Mouse (Mus musculus) embryonic facial prominence, embryonic 11.5 days (tissue): ENCODE results near the gene Hint1. TPM values are rescaled to one million over a fixed set of nuclear protein-coding genes. Genes with fewer than 3 reads are reported as not detected.
"Not testable (repeated sequence)": the region's sequence is repeated elsewhere in the genome, so short reads cannot be mapped to it uniquely, and the experiment has no call there.

ENCODE experiments used
- ATAC-seq: fragments of 200-750 bp; cut with Nextera tagmentation; replicated peaks from 2 replicates; pipeline ENCODE4 v1.8.0; 2017; ENCODE audit warnings: low read depth; ENCODE audit not compliant: insufficient number of reproducible peaks, low FRiP score, low TSS enrichment
- DNase-seq: peaks from one replicate; pipeline ENCODE4 v3.0.0-alpha.2; 2015; ENCODE audit warnings: low spot score
- H3K27ac ChIP-seq: fragments of 300-500 bp; sonication (generic); replicated peaks from 2 replicates; pipeline ENCODE4 v1.5.1; 2014; ENCODE audit warnings: mild to moderate bottlenecking, low read depth, low read length, control low read depth
- H3K27me3 ChIP-seq: fragments of 300-500 bp; sonication (generic); 2 replicates; pipeline ENCODE4 v1.6.1; 2014; ENCODE audit warnings: mild to moderate bottlenecking, low read length, moderate library complexity, mixed read lengths; ENCODE audit not compliant: control insufficient read depth, insufficient read depth
- H3K36me3 ChIP-seq: fragments of 300-500 bp; sonication (generic); replicated peaks from 2 replicates; pipeline ENCODE4 v1.6.1; 2014; ENCODE audit warnings: low read depth, mild to moderate bottlenecking, low read length, moderate library complexity, mixed read lengths; ENCODE audit not compliant: control insufficient read depth, insufficient read depth
- H3K4me1 ChIP-seq: fragments of 300-500 bp; sonication (generic); 2 replicates; pipeline ENCODE4 v1.6.1; 2014; ENCODE audit warnings: low read length, mixed read lengths; ENCODE audit not compliant: control insufficient read depth, insufficient read depth
- H3K4me2 ChIP-seq: fragments of 300-500 bp; sonication (generic); 2 replicates; pipeline ENCODE4 v1.6.1; 2014; ENCODE audit warnings: low read depth, mild to moderate bottlenecking, control low read depth, low read length, moderate library complexity
- H3K4me3 ChIP-seq: fragments of 300-500 bp; sonication (generic); 2 replicates; pipeline ENCODE4 v1.5.1; 2014; ENCODE audit warnings: low read depth, low read length, control low read depth
- H3K9ac ChIP-seq: fragments of 300-500 bp; sonication (generic); replicated peaks from 2 replicates; pipeline ENCODE4 v1.6.1; 2014; ENCODE audit warnings: mild to moderate bottlenecking, control low read depth, low read length
- H3K9me3 ChIP-seq: fragments of 300-500 bp; sonication (generic); replicated peaks from 2 replicates; pipeline ENCODE4 v1.6.1; 2016; ENCODE audit warnings: mild to moderate bottlenecking, low read length, inconsistent platforms, mixed read lengths; ENCODE audit not compliant: control insufficient read depth
- WGBS: fragments of 180-500 bp; shearing (Covaris S2); extraction: QIAGEN DNeasy Blood & Tissue Kit; methylation state at CpG from one replicate; pipeline ENCODE4 v1.1.7; 2014; 5-methylcytosine and 5-hydroxymethylcytosine counted together
- polyA plus RNA-seq: library from polyadenylated mRNA; unstranded; fragments of >200 nt; fragmentation: Nextera tagmentation; extraction: Ambion mirVana; gene quantifications from 2 replicates; pipeline ENCODE4 v1.2.1, GENCODE M21; 2014

The Hint1 gene
- polyA plus RNA-seq, 1 experiment from 2014 or later: 720 TPM

DNA sequence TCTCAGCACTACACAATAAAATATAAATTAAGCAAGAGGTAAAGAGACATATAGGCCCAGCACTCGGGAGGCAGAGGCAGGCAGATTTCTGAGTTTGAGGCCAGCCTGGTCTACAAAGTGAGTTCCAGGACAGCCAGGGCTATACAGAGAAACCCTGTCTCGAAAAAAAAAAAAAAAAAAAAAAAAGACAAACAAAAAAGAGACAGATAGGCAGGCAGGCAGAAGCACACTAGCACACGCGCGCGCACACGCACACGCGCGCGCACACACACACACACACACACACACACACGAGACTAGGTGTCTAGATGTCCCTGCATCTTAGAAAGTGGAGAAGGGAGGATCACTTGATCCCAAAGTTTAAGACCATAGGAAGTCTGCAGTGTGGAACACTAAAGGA, 7.3 kb upstream of the Hint1 start:
- DNase-seq, H3K36me3 ChIP-seq, H3K9ac ChIP-seq, ATAC-seq, H3K4me1 ChIP-seq, H3K27ac ChIP-seq, H3K27me3 ChIP-seq, H3K4me2 ChIP-seq, H3K9me3 ChIP-seq, H3K4me3 ChIP-seq: not testable (repeated sequence)
- WGBS: 96% methylated on average over 11 of the region's 12 CpGs

GRCm38 (mm10) chr11:54859322-54860165, 6.6 kb upstream of the Hint1 start:
- no peaks in the 10 kb centered on the region for H3K27me3 ChIP-seq
- DNase-seq (peak; percentile 67), ATAC-seq (no peak)
- no peak overlapping the region for H3K27ac ChIP-seq
- WGBS: 30% methylated on average over 11 of the region's 11 CpGs
- no peaks in the 10 kb centered on the region for H3K9me3 ChIP-seq
- peak overlapping the region; percentile 67 for H3K4me3 ChIP-seq
- H3K36me3 ChIP-seq: no peaks in the 10 kb centered on the region
- peak overlapping the region; percentile 68 for H3K4me2 ChIP-seq
- H3K4me1 ChIP-seq: no peaks in the 10 kb centered on the region
- peak overlapping the region; percentile 64 for H3K9ac ChIP-seq

DNA sequence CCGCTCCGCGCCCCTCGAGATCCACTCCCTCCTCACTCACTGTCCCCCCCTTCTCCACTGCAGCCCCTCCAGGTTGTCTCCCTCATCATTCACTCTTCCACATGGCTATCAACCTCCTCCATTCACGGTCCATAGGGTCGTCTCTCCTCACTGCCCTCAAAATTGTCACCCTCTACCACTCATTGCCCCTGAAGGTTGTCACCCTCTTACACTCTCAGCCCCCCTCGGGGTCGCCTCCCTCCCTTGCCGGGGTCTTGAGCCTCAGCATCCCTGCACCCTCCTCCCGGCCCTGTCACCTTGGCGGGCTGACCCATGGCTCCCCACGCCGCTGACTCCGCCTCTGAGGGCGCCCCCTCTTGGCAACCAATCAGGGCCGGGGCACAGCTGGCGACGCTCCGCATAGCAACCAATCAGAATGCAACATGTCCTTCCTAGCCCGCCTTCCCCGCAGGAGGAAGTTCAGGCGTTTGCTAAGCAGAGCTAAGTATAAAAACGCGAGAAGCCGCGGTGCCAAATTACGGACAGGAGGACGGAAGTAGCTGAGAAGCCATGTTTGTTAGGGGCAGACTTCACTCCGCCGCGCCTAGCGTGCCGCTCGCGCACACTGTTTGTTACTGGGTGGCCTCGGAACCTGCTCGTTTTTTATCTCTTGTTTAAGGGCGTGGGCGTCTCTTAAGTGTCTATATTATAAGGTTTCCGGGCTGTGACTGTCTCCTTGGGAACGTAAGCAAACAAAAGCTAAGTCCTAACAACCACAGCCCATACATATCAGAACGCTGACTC, 5.7 kb upstream of the Hint1 start, which contains the start of gene Lyrm7:
TSS of gene Lyrm7 (minus strand) at position 661 of the 783 bp plus-strand sequence.
- DNase-seq (peak; percentile 97), ATAC-seq (peak; percentile 97)
- peak within 1 kb of the TSS; percentile 78 for H3K27ac ChIP-seq
- under 1% methylated on average over 42 of the region's 42 CpGs for WGBS
- no peaks in the 10 kb centered on the region for H3K36me3 ChIP-seq
- H3K9me3 ChIP-seq: no peaks in the 10 kb centered on the region
- H3K27me3 ChIP-seq: no peaks in the 10 kb centered on the region
- peak within 1 kb of the TSS; percentile 68 for H3K4me2 ChIP-seq
- peak within 1 kb of the TSS; percentile 67 for H3K4me3 ChIP-seq
- peak within 1 kb of the TSS; percentile 81 for H3K9ac ChIP-seq
- no peaks in the 10 kb centered on the region for H3K4me1 ChIP-seq

DNA sequence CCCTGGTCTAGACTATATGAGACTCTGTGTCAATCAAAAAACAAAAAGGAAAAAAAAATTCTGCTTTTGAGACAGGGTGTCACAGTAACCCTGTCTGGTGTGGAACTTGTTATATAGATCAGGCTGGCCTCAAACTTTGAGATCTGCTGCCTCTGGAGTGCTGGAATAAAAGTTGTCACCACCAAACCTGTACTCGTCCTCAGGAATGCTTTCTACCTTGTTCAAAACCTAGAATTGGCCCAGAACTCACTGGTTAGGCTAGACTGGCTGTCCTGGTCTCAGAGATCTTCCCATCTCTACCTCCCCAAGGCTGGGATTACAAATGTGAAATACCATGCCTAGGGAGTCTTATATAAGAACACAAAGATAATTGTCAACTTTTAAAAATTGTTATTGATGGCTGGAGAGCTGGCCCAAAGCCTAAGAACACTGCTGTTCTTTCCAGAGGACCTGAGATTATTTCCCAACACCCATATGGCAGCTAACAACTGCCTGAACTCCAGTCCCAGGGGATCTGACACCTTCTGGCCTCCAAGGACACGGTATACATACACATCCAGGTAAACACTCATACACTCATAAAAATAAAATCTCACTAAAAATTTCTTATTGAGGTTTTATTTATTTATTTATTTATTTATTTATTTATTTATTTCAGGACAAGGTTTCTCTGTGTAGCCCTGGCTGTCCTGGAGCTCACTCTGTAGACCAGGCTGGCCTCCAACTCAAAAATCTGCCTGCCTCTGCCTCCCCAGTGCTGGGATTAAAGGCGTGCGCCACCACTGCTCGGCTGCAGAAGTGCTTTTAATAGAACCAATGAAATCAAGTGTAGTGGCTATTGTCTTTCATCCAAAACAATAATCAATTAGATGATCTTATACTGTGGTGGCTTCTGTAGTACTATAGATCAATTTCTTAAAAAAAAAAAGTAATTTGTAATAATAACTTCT, 4.4 kb upstream of the Hint1 start:
- H3K36me3 ChIP-seq: no peaks in the 10 kb centered on the region
- no peaks in the 10 kb centered on the region for H3K27me3 ChIP-seq
- DNase-seq: no peak
- no peak overlapping the region for H3K4me3 ChIP-seq
- WGBS: 89% methylated on average over 5 of the region's 5 CpGs
- no peak overlapping the region for H3K4me2 ChIP-seq
- H3K27ac ChIP-seq: no peak overlapping the region
- H3K9ac ChIP-seq: no peak overlapping the region
- no peaks in the 10 kb centered on the region for H3K9me3 ChIP-seq
- H3K4me1 ChIP-seq: no peaks in the 10 kb centered on the region
- no peak for ATAC-seq

DNA sequence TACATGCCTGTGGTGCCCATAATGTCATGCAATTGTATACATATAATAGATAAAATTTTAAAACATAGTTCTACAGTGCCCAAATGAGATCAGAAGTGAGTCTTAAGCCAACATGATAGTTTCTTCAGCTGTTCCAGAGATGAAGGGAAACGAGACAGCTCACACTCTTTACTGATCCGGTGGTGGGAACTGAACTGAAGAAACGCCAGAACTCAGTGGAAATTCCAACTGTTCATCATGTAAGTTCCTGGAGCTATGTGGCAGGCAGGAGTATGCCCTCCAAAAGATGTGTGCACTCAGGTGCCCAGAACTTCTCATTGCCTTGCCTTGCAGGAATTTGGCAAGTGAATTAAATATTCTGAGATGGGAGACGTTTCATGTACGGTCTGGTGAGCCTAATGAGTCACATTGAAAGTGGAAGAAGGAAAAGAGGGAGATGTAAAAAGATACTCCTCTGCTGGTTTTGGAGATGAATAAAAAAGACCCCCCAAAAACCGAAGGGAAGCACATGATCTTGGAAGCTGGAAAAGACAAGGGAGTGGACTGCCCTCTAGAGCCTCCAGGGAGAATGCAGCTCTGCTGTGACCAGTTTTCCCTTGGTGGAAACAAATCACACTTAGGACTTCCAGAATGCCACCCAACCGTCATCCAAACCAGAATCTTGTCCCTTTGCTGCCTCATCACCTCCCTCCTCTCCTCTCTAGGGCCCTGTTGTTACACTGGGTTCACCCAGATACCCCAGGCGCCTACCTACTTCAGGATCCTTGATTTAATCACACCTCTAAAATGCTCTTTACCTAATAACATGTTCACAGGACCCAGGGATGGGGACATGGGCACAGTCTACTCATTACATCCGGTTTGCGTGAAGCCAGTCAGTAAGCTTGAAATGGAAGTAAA, 3.3 kb upstream of the Hint1 start:
- ATAC-seq (no peak), DNase-seq (peak; percentile 76)
- Histone ChIP-seq H3K9ac (no peak overlapping the region; the same call in 1 of the 2 replicates), H3K4me2 (no peak overlapping the region), H3K4me1 (no peaks in the 10 kb centered on the region), H3K27ac (no peak overlapping the region), H3K4me3 (no peak overlapping the region), H3K9me3 (no peaks in the 10 kb centered on the region), H3K27me3 (no peaks in the 10 kb centered on the region), H3K36me3 (no peaks in the 10 kb centered on the region)
- 44% methylated on average over 10 of the region's 10 CpGs for WGBS

DNA sequence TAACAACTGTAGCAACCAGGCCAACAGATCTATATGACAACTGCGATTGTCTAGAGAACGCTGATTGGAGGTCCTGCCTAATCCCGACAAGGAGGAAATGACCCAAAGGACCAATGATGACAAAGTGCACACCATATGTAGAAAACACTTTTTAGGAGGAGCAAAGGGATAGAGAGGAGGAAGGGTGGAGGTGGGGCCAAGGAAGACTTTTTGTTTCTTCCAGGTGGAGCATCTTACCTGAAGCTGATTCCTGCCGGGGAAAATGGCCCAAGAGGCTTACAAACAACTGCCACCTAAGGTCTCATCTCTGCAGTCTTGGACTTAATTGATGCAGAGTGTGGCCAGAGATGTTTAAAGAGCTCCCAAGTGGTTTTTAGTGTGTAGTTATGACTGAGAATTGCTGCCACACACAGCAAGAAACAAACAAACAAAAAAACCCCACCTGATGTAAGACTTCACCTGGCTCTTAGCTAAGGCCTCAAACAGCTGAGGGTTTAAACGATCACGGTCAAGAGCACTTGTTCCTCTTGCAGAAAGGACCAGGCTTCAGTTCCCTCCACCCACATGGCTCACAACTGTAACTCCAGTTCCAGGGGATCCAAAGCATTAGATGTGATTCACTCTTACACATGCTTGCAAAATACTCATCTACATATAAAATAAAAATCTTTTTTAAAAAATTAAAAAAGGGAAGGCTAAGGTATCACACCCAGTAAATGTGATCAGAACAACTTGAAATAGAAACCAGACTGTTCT, 675 bp upstream of the Hint1 start:
- H3K4me3 ChIP-seq: peak overlapping the region; percentile 95; the same call in 1 of the 2 replicates
- peak overlapping the region; percentile 99 for H3K9ac ChIP-seq
- H3K27ac ChIP-seq: 0 out of 2 replicates have a peak overlapping the region, but pooled peaks have one; percentile 80
- H3K4me2 ChIP-seq: peak overlapping the region; percentile 60
- WGBS: 67% methylated on average over 6 of the region's 6 CpGs
- ATAC-seq: no peak
- DNase-seq: no peak
- no peaks in the 10 kb centered on the region for H3K27me3 ChIP-seq
- H3K36me3 ChIP-seq: peaks cover 6% of the 10 kb centered on the region
- H3K4me1 ChIP-seq: no peaks in the 10 kb centered on the region
- no peaks in the 10 kb centered on the region for H3K9me3 ChIP-seq
